Mouse (Mus musculus): Measurements from ENCODE around the gene Oprm1. TPM values are rescaled to one million over a fixed set of nuclear protein-coding genes. Genes with fewer than 3 reads are reported as not detected.

The Oprm1 gene
- polyA plus RNA-seq (2014; fragmentation: Nextera tagmentation; extraction: Ambion mirVana) = 1.00 and 1.3 TPM in 2 replicates

- no peak for ATAC-seq (ENCODE audit: insufficient number of reproducible peaks, insufficient read depth, low FRiP score, low read depth)
- no peak within 1 kb of the TSS for H3K4me2 ChIP-seq (replicated peaks; ENCODE audit: low read depth, low read length)
- 90% methylated on average over 3 of the region's 3 CpGs for WGBS
- H3K9me3 ChIP-seq (ENCODE audit: control insufficient read depth, low read depth, low read length) = no peaks in the 10 kb centered on the region
- no peaks in the 10 kb centered on the region for H3K4me1 ChIP-seq (ENCODE audit: control insufficient read depth, insufficient read depth, low read length)
- H3K36me3 ChIP-seq (ENCODE audit: control insufficient read depth, insufficient read depth, low read length) = no peaks in the 10 kb centered on the region
- no peaks in the 10 kb centered on the region for H3K27me3 ChIP-seq (ENCODE audit: control insufficient read depth, insufficient read depth, low read length)
- no peak within 1 kb of the TSS for H3K9ac ChIP-seq (replicated peaks; ENCODE audit: low read depth, low read length)
- H3K27ac ChIP-seq (ENCODE audit: low read length) = no peak within 1 kb of the TSS
- no peak within 1 kb of the TSS for H3K4me3 ChIP-seq (ENCODE audit: low read depth, low read length)
These were observed at the start of gene Oprm1 for GRCm38 (mm10) chr10:6758206-6758605. Gene Oprm1, plus strand, starts transcription at chr10:6758506.

GRCm38 (mm10) chr10:6717181-6717948 lies 40.9 kb upstream of the Oprm1 start:
- no peak overlapping the region for H3K27ac ChIP-seq (ENCODE audit: low read length)
- no peak overlapping the region for H3K9ac ChIP-seq (replicated peaks; ENCODE audit: low read depth, low read length)
- no peaks in the 10 kb centered on the region for H3K36me3 ChIP-seq (ENCODE audit: control insufficient read depth, insufficient read depth, low read length)
- H3K9me3 ChIP-seq (ENCODE audit: control insufficient read depth, low read depth, low read length) = no peaks in the 10 kb centered on the region
- H3K4me3 ChIP-seq (ENCODE audit: low read depth, low read length) = no peak overlapping the region
- H3K4me2 ChIP-seq (replicated peaks; ENCODE audit: low read depth, low read length) = no peak overlapping the region
- 78% methylated on average over 4 of the region's 4 CpGs for WGBS
- H3K4me1 ChIP-seq (ENCODE audit: control insufficient read depth, insufficient read depth, low read length) = no peaks in the 10 kb centered on the region
- no peak for ATAC-seq (ENCODE audit: insufficient number of reproducible peaks, insufficient read depth, low FRiP score, low read depth)
- no peaks in the 10 kb centered on the region for H3K27me3 ChIP-seq (ENCODE audit: control insufficient read depth, insufficient read depth, low read length)

- WGBS = 69% methylated on average over 1 of the region's 1 CpGs
- H3K9ac ChIP-seq (replicated peaks; ENCODE audit: low read depth, low read length) = no peak overlapping the region
- no peaks in the 10 kb centered on the region for H3K9me3 ChIP-seq (ENCODE audit: control insufficient read depth, low read depth, low read length)
- H3K4me3 ChIP-seq (ENCODE audit: low read depth, low read length) = no peak overlapping the region
- H3K27me3 ChIP-seq (ENCODE audit: control insufficient read depth, insufficient read depth, low read length) = no peaks in the 10 kb centered on the region
- H3K4me2 ChIP-seq (replicated peaks; ENCODE audit: low read depth, low read length) = no peak overlapping the region
- ATAC-seq (ENCODE audit: insufficient number of reproducible peaks, insufficient read depth, low FRiP score, low read depth) = no peak
- H3K27ac ChIP-seq (ENCODE audit: low read length) = no peak overlapping the region
- H3K4me1 ChIP-seq (ENCODE audit: control insufficient read depth, insufficient read depth, low read length) = no peaks in the 10 kb centered on the region
- no peaks in the 10 kb centered on the region for H3K36me3 ChIP-seq (ENCODE audit: control insufficient read depth, insufficient read depth, low read length)
These were observed 34.5 kb upstream of the Oprm1 start for GRCm38 (mm10) chr10:6723765-6724164.

GRCm38 (mm10) chr10:6728469-6728868 lies 29.8 kb upstream of the Oprm1 start:
- no peak overlapping the region for H3K4me2 ChIP-seq (replicated peaks; ENCODE audit: low read depth, low read length)
- ATAC-seq (ENCODE audit: insufficient number of reproducible peaks, insufficient read depth, low FRiP score, low read depth) = no peak
- no peaks in the 10 kb centered on the region for H3K36me3 ChIP-seq (ENCODE audit: control insufficient read depth, insufficient read depth, low read length)
- WGBS = 92% methylated on average over 3 of the region's 3 CpGs
- H3K27me3 ChIP-seq (ENCODE audit: control insufficient read depth, insufficient read depth, low read length) = no peaks in the 10 kb centered on the region
- no peak overlapping the region for H3K4me3 ChIP-seq (ENCODE audit: low read depth, low read length)
- H3K27ac ChIP-seq (ENCODE audit: low read length) = no peak overlapping the region
- no peak overlapping the region for H3K9ac ChIP-seq (replicated peaks; ENCODE audit: low read depth, low read length)
- no peaks in the 10 kb centered on the region for H3K4me1 ChIP-seq (ENCODE audit: control insufficient read depth, insufficient read depth, low read length)
- H3K9me3 ChIP-seq (ENCODE audit: control insufficient read depth, low read depth, low read length) = no peaks in the 10 kb centered on the region

- H3K4me3 ChIP-seq (ENCODE audit: low read depth, low read length) = no peak overlapping the region
- no peaks in the 10 kb centered on the region for H3K9me3 ChIP-seq (ENCODE audit: control insufficient read depth, low read depth, low read length)
- no peak overlapping the region for H3K27ac ChIP-seq (ENCODE audit: low read length)
- H3K9ac ChIP-seq (replicated peaks; ENCODE audit: low read depth, low read length) = no peak overlapping the region
- no peaks in the 10 kb centered on the region for H3K36me3 ChIP-seq (ENCODE audit: control insufficient read depth, insufficient read depth, low read length)
- ATAC-seq (ENCODE audit: insufficient number of reproducible peaks, insufficient read depth, low FRiP score, low read depth) = no peak
- H3K27me3 ChIP-seq (ENCODE audit: control insufficient read depth, insufficient read depth, low read length) = no peaks in the 10 kb centered on the region
- H3K4me1 ChIP-seq (ENCODE audit: control insufficient read depth, insufficient read depth, low read length) = no peaks in the 10 kb centered on the region
- H3K4me2 ChIP-seq (replicated peaks; ENCODE audit: low read depth, low read length) = no peak overlapping the region
- 86% methylated on average over 5 of the region's 5 CpGs for WGBS
These were observed 4.9 kb upstream of the Oprm1 start for GRCm38 (mm10) chr10:6753375-6753774.

GRCm38 (mm10) chr10:6761287-6761811 lies 3.0 kb downstream of the Oprm1 start, which contains the start of gene Gm10945:
Gene Gm10945, minus strand, starts transcription at chr10:6761761.
- Histone ChIP-seq H3K27ac (ENCODE audit: low read length) (no peak within 1 kb of the TSS), H3K9ac (replicated peaks; ENCODE audit: low read depth, low read length) (no peak within 1 kb of the TSS), H3K36me3 (ENCODE audit: control insufficient read depth, insufficient read depth, low read length) (no peaks in the 10 kb centered on the region), H3K4me1 (ENCODE audit: control insufficient read depth, insufficient read depth, low read length) (no peaks in the 10 kb centered on the region), H3K27me3 (ENCODE audit: control insufficient read depth, insufficient read depth, low read length) (no peaks in the 10 kb centered on the region), H3K4me3 (ENCODE audit: low read depth, low read length) (no peak within 1 kb of the TSS), H3K9me3 (ENCODE audit: control insufficient read depth, low read depth, low read length) (no peaks in the 10 kb centered on the region), H3K4me2 (replicated peaks; ENCODE audit: low read depth, low read length) (no peak within 1 kb of the TSS)
- 87% methylated on average over 2 of the region's 2 CpGs for WGBS
- ATAC-seq (ENCODE audit: insufficient number of reproducible peaks, insufficient read depth, low FRiP score, low read depth) = peak; percentile 58; the same call in 1 of the 2 replicates

- WGBS = 4% methylated on average over 25 of the region's 25 CpGs
- H3K36me3 ChIP-seq (ENCODE audit: control insufficient read depth, insufficient read depth, low read length) = no peaks in the 10 kb centered on the region
- H3K9me3 ChIP-seq (ENCODE audit: control insufficient read depth, low read depth, low read length) = no peaks in the 10 kb centered on the region
- no peaks in the 10 kb centered on the region for H3K4me1 ChIP-seq (ENCODE audit: control insufficient read depth, insufficient read depth, low read length)
- H3K27ac ChIP-seq (ENCODE audit: low read length) = no peak overlapping the region
- no peak overlapping the region for H3K4me3 ChIP-seq (ENCODE audit: low read depth, low read length)
- H3K27me3 ChIP-seq (ENCODE audit: control insufficient read depth, insufficient read depth, low read length) = no peaks in the 10 kb centered on the region
- H3K9ac ChIP-seq (replicated peaks; ENCODE audit: low read depth, low read length) = no peak overlapping the region
- peak; percentile 75; the same call in 1 of the 2 replicates for ATAC-seq (ENCODE audit: insufficient number of reproducible peaks, insufficient read depth, low FRiP score, low read depth)
- no peak overlapping the region for H3K4me2 ChIP-seq (replicated peaks; ENCODE audit: low read depth, low read length)
These were observed 30.4 kb downstream of the Oprm1 start for GRCm38 (mm10) chr10:6788517-6789237.

GRCm38 (mm10) chr10:6790226-6790625 lies 31.9 kb downstream of the Oprm1 start:
- Histone ChIP-seq H3K27ac (ENCODE audit: low read length) (no peak overlapping the region), H3K4me1 (ENCODE audit: control insufficient read depth, insufficient read depth, low read length) (no peaks in the 10 kb centered on the region), H3K9me3 (ENCODE audit: control insufficient read depth, low read depth, low read length) (no peaks in the 10 kb centered on the region), H3K27me3 (ENCODE audit: control insufficient read depth, insufficient read depth, low read length) (no peaks in the 10 kb centered on the region), H3K4me3 (ENCODE audit: low read depth, low read length) (no peak overlapping the region), H3K9ac (replicated peaks; ENCODE audit: low read depth, low read length) (no peak overlapping the region), H3K36me3 (ENCODE audit: control insufficient read depth, insufficient read depth, low read length) (no peaks in the 10 kb centered on the region), H3K4me2 (replicated peaks; ENCODE audit: low read depth, low read length) (no peak overlapping the region)
- ATAC-seq (ENCODE audit: insufficient number of reproducible peaks, insufficient read depth, low FRiP score, low read depth) = no peak

Measured in stomach, embryonic 14.5 days (tissue).